Mouse (Mus musculus): ENCODE measurements around the gene Zfp418. TPM values are rescaled to one million over a fixed set of nuclear protein-coding genes. Genes with fewer than 3 reads are reported as not detected.
"Not testable (repeated sequence)": the region's sequence is repeated elsewhere in the genome, so short reads cannot be mapped to it uniquely, and the experiment has no call there.

Zfp418 gene
- polyA plus RNA-seq (2012; rRNA removed), result 0.66 and 0.80 TPM in 2 replicates

- peaks cover 3% of the 10 kb centered on the region; the same call in 1 of the 2 replicates for H3K4me1 ChIP-seq (replicated peaks; ENCODE audit: control insufficient read depth, insufficient read depth, low read length)
- no peaks in the 10 kb centered on the region for H3K36me3 ChIP-seq (ENCODE audit: control insufficient read depth, insufficient read depth, low read length)
- peak; percentile 33 for DNase-seq
- H3K4me3 ChIP-seq (ENCODE audit: control insufficient read depth, insufficient read depth, low read length), result peak within 1 kb of the TSS; percentile 78
- TF ChIP-seq POLR2A (IDR thresholded peaks at IDR 0.05; ENCODE audit: control insufficient read depth, extremely low read depth, insufficient read depth, low read length, poor library complexity) (no peak), CTCF (IDR thresholded peaks at IDR 0.05; ENCODE audit: borderline replicate concordance, control insufficient read depth, extremely low read depth, insufficient read depth, low read length, poor library complexity) (no peak)
- no peak within 1 kb of the TSS for H3K27ac ChIP-seq (ENCODE audit: control insufficient read depth, insufficient read depth, low read length)
- no peaks in the 10 kb centered on the region for H3K27me3 ChIP-seq (ENCODE audit: control insufficient read depth, insufficient read depth, low read length)
- WGBS, result 3% methylated on average over 26 of the region's 26 CpGs
These were observed at the start of gene Zfp418 for GRCm38 (mm10) chr7:7171227-7172147. TSS of gene Zfp418 (plus strand) at chr7:7171330.

- H3K4me1 ChIP-seq (replicated peaks; ENCODE audit: control insufficient read depth, insufficient read depth, low read length), result peaks cover 3% of the 10 kb centered on the region; the same call in 1 of the 2 replicates
- H3K36me3 ChIP-seq (ENCODE audit: control insufficient read depth, insufficient read depth, low read length), result peaks cover 4% of the 10 kb centered on the region; the same call in 1 of the 2 replicates
- no peak overlapping the region for H3K4me3 ChIP-seq (ENCODE audit: control insufficient read depth, insufficient read depth, low read length)
- no peak overlapping the region for H3K27ac ChIP-seq (ENCODE audit: control insufficient read depth, insufficient read depth, low read length)
- no peaks in the 10 kb centered on the region for H3K27me3 ChIP-seq (ENCODE audit: control insufficient read depth, insufficient read depth, low read length)
- 51% methylated on average over 6 of the region's 6 CpGs for WGBS
- DNase-seq, result no peak
- TF ChIP-seq CTCF (IDR thresholded peaks at IDR 0.05; ENCODE audit: borderline replicate concordance, control insufficient read depth, extremely low read depth, insufficient read depth, low read length, poor library complexity) (no peak), POLR2A (IDR thresholded peaks at IDR 0.05; ENCODE audit: control insufficient read depth, extremely low read depth, insufficient read depth, low read length, poor library complexity) (no peak; the same call in 1 of the 2 replicates)
These were observed 49.5 kb upstream of the Zfp418 start for GRCm38 (mm10) chr7:7121602-7121980.

DNA sequence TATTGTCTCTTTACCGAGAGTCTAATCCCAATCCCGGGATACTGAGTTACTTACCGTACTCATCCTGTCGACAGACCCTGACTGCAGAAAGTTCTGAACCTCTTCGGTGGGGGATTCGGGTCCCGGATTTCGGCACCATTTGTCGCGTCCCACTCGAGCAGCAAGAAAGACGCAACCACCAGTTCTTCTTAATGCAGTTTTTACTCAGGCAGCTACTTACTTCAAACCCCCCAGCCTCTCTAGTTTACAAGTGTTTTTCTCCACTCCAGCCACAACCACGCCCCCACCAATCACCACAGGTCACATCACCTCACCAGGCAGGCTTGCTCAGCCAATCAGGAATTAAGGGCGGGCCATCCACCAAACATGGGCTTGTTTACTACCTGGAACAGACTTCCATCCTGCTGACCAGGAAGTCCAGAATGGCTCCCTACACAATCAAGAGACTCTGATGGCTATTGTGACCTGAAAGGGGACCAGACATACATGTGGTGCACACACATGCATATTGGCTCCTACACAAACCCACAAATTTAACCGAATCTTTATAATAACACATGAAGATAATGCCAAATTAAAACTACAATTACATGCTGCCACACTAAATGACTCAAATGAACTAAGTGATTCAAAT lies 40.5 kb upstream of the Zfp418 start:
- H3K36me3 ChIP-seq (ENCODE audit: control insufficient read depth, insufficient read depth, low read length); DNase-seq; H3K4me3 ChIP-seq (ENCODE audit: control insufficient read depth, insufficient read depth, low read length); H3K4me1 ChIP-seq (replicated peaks; ENCODE audit: control insufficient read depth, insufficient read depth, low read length); H3K27me3 ChIP-seq (ENCODE audit: control insufficient read depth, insufficient read depth, low read length): not testable (repeated sequence)
- H3K27ac ChIP-seq (ENCODE audit: control insufficient read depth, insufficient read depth, low read length), result peak overlapping the region; percentile 71
- WGBS, result 95% methylated on average over 15 of the region's 15 CpGs

DNA sequence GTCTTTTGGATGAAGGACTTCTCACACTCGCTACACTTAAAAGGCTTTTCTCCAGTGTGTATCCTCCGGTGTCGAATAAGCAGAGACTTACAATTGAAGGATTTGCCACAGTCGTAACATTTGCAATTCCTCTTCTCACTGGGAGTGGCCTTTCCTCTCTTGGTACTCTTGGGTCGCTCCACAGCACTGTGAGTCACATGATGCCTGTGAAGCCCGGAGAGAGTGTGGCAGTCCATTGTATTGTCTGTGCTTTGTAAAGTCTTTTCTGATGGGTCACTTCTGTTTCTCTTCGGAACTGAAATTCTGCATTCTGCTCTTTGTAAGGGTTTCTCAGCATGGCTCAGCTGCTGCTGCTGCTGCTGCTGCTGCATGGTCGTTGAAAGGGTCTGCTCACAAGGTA lies 38.4 kb upstream of the Zfp418 start:
- no peaks in the 10 kb centered on the region for H3K36me3 ChIP-seq (ENCODE audit: control insufficient read depth, insufficient read depth, low read length)
- 94% methylated on average over 8 of the region's 8 CpGs for WGBS
- DNase-seq, result no peak
- no peak overlapping the region for H3K4me3 ChIP-seq (ENCODE audit: control insufficient read depth, insufficient read depth, low read length)
- no peaks in the 10 kb centered on the region for H3K27me3 ChIP-seq (ENCODE audit: control insufficient read depth, insufficient read depth, low read length)
- TF ChIP-seq CTCF (IDR thresholded peaks at IDR 0.05; ENCODE audit: borderline replicate concordance, control insufficient read depth, extremely low read depth, insufficient read depth, low read length, poor library complexity), result no peak
- H3K27ac ChIP-seq (ENCODE audit: control insufficient read depth, insufficient read depth, low read length), result no peak overlapping the region
- H3K4me1 ChIP-seq (replicated peaks; ENCODE audit: control insufficient read depth, insufficient read depth, low read length), result no peaks in the 10 kb centered on the region; the same call in 1 of the 2 replicates

- 7% methylated on average over 16 of the region's 16 CpGs for WGBS
- TF ChIP-seq POLR2A (IDR thresholded peaks at IDR 0.05; ENCODE audit: control insufficient read depth, extremely low read depth, insufficient read depth, low read length, poor library complexity) (no peak), CTCF (IDR thresholded peaks at IDR 0.05; ENCODE audit: borderline replicate concordance, control insufficient read depth, extremely low read depth, insufficient read depth, low read length, poor library complexity) (no peak)
- H3K4me3 ChIP-seq (ENCODE audit: control insufficient read depth, insufficient read depth, low read length), result peak within 1 kb of the TSS; percentile 67
These were observed 34.7 kb upstream of the Zfp418 start, which contains the start of gene Zfp773 for GRCm38 (mm10) chr7:7136379-7136866. TSS of gene Zfp773 (minus strand) at chr7:7136755.

GRCm38 (mm10) chr7:7144215-7144614 lies 26.9 kb upstream of the Zfp418 start:
- no peaks in the 10 kb centered on the region for H3K4me1 ChIP-seq (replicated peaks; ENCODE audit: control insufficient read depth, insufficient read depth, low read length)
- WGBS, result 87% methylated on average over 1 of the region's 1 CpGs
- no peak overlapping the region for H3K4me3 ChIP-seq (ENCODE audit: control insufficient read depth, insufficient read depth, low read length)
- H3K36me3 ChIP-seq (ENCODE audit: control insufficient read depth, insufficient read depth, low read length), result no peaks in the 10 kb centered on the region
- no peaks in the 10 kb centered on the region for H3K27me3 ChIP-seq (ENCODE audit: control insufficient read depth, insufficient read depth, low read length)
- H3K27ac ChIP-seq (ENCODE audit: control insufficient read depth, insufficient read depth, low read length), result no peak overlapping the region
- no peak for DNase-seq
- no peak for TF ChIP-seq CTCF (IDR thresholded peaks at IDR 0.05; ENCODE audit: borderline replicate concordance, control insufficient read depth, extremely low read depth, insufficient read depth, low read length, poor library complexity)
- TF ChIP-seq POLR2A (IDR thresholded peaks at IDR 0.05; ENCODE audit: control insufficient read depth, extremely low read depth, insufficient read depth, low read length, poor library complexity), result no peak

More at GRCm38 (mm10) chr7:7136379-7136866, 34.7 kb upstream of the Zfp418 start, which contains the start of gene Zfp773:
- DNase-seq, result peak; percentile 37
- Histone ChIP-seq H3K27ac (ENCODE audit: control insufficient read depth, insufficient read depth, low read length) (no peak within 1 kb of the TSS), H3K36me3 (ENCODE audit: control insufficient read depth, insufficient read depth, low read length) (no peaks in the 10 kb centered on the region), H3K4me1 (replicated peaks; ENCODE audit: control insufficient read depth, insufficient read depth, low read length) (no peaks in the 10 kb centered on the region; the same call in 1 of the 2 replicates), H3K27me3 (ENCODE audit: control insufficient read depth, insufficient read depth, low read length) (no peaks in the 10 kb centered on the region)

Measured in thymus, adult 2 months (tissue).